Comparison of ENCODE assay signal across 14 mouse cellular contexts in genomic region chr5:136217004-136217665, GRCm38 (mm10). TPM values are rescaled to one million over a fixed set of nuclear protein-coding genes. Genes with fewer than 3 reads are reported as not detected.
DNase-seq lines count a peak whose midpoint lies in the region; ATAC-seq and TF ChIP-seq lines count a peak whose summit lies in the region.
"Had no signal": no experiment of that assay in that cellular context is flagged by ENCODE, and none has a peak within 500 bp of the region (broad histone marks: within the 10 kb centered on the region; RNA-seq: fewer than 3 reads in every experiment).

No protein-coding gene starts in this region.

- H3K4me3 ChIP-seq in lung, adult 2 months (replicated peaks; ENCODE audit: extremely low read depth, low read depth, low read length) = no peak overlapping the region
- H3K4me3 ChIP-seq: heart, adult 2 months; left cerebral cortex, adult 2 months; midbrain, embryonic 12.5 days had no signal

- 0 out of 2 replicates have a peak, but pooled peaks have one; percentile 9 for ATAC-seq in frontal cortex, adult (ENCODE audit: low TSS enrichment)
- ATAC-seq in megakaryocyte, adult 5-6 weeks (ENCODE audit: poor library complexity, severe bottlenecking) = peak; percentile 64

- no peak for TF ChIP-seq POLR2A in lung, adult 2 months (IDR thresholded peaks at IDR 0.05; ENCODE audit: borderline replicate concordance, extremely low read depth, low read depth, low read length)

- H3K4me1 ChIP-seq in lung, adult 2 months (ENCODE audit: control insufficient read depth, insufficient read depth, low read length) = no peaks in the 10 kb centered on the region
- H3K4me1 ChIP-seq: midbrain, embryonic 12.5 days had no signal

- no peak for TF ChIP-seq CTCF in lung, adult 2 months (IDR thresholded peaks at IDR 0.05; ENCODE audit: insufficient read depth, low read length)

- 73% methylated on average over 18 of the region's 18 CpGs for WGBS in lung, adult 2 months

- no peak for DNase-seq in frontal cortex, adult 2 months (ENCODE audit: extremely low spot score in 1 of 2, low spot score in 1 of 2)
- peak; percentile 43 for DNase-seq in lung, postnatal 36 days
- no peak for DNase-seq in lung, adult 2 months
- peak; percentile 40 for DNase-seq in adipocyte (ENCODE audit: low spot score)
- no peak for DNase-seq in embryo, embryonic 10 days (ENCODE audit: low spot score)
- no peak for DNase-seq in right cerebral cortex, postnatal 36 days (ENCODE audit: low spot score in 2 of 2)
- DNase-seq: heart, adult 2 months; kidney, adult 18-20 months; liver; thymus, postnatal 14 days had no signal

RNA-seq across cellular contexts. Expression of gene Prkrip1, which starts 18.4 kb away (rescaled TPM):
- 38.4 and 41.2 TPM in 2 replicates for polyA plus RNA-seq in frontal cortex, adult 2 months (2012; rRNA removed)
- 8.9 and 11.0 TPM in 2 replicates for polyA plus RNA-seq in lung, adult 2 months (2012; rRNA removed)
- 8.7 and 15.7 TPM in 2 replicates for total RNA-seq in megakaryocyte, adult 5-6 weeks (2015)
- 46.0 and 50.7 TPM in 2 replicates for total RNA-seq in megakaryocyte, adult 5-6 weeks (2017)

RNA-seq across cellular contexts. Expression of gene Sh2b2, which starts 29.2 kb away (rescaled TPM):
- 11.2 and 12.1 TPM in 2 replicates for polyA plus RNA-seq in frontal cortex, adult 2 months (2012; rRNA removed)
- polyA plus RNA-seq in lung, adult 2 months (2012; rRNA removed) = 11.5 and 12.6 TPM in 2 replicates
- total RNA-seq in megakaryocyte, adult 5-6 weeks (2015) = 28.7 and 32.9 TPM in 2 replicates
- total RNA-seq in megakaryocyte, adult 5-6 weeks (2017) = 13.3 and 15.1 TPM in 2 replicates

RNA-seq across cellular contexts. Expression of gene Orai2, which starts 46.6 kb away (rescaled TPM):
- 58.3 and 62.3 TPM in 2 replicates for polyA plus RNA-seq in frontal cortex, adult 2 months (2012; rRNA removed)
- polyA plus RNA-seq in lung, adult 2 months (2012; rRNA removed) = 39.2 and 51.0 TPM in 2 replicates
- 26.1 and 26.5 TPM in 2 replicates for total RNA-seq in megakaryocyte, adult 5-6 weeks (2015)
- 42.8 and 48.1 TPM in 2 replicates for total RNA-seq in megakaryocyte, adult 5-6 weeks (2017)

Comparison
In these comparisons a context has a peak if more than half of its experiments do, and no peak if none do; other contexts are left out.
1. DNase-seq: peak in lung, postnatal 36 days (single experiment) and adipocyte (single experiment); none in frontal cortex, adult 2 months (0 of 2), lung, adult 2 months (single experiment), embryo, embryonic 10 days (single experiment) and right cerebral cortex, postnatal 36 days (0 of 2).